Mouse (Mus musculus): Measurements from ENCODE around the gene Hdgfl3.

DNA sequence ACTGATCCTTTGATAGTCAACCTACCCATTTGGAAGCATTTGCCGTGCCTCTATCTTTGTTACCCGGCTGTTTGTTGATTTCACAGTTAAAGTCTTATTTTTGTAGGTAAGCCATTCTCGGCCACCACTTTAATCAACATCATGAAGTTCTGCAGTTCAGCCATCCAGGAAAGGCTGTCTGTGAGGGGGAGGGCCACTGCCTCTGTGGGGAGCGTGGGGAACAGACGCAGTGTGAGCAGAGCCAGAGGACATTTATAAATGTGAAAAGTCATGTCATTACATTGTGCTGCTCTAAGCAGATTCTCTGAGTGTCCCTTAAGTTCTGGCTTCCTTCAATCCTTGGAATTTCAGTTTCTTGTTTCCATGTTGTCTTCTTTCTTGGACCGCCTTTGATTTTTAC lies 84.1 kb downstream of the Hdgfl3 start:
- TF ChIP-seq KAT2A (conservative IDR thresholded peaks at IDR 0.05; ENCODE audit: low read depth, low read length) (no peak), CTCF (IDR thresholded peaks at IDR 0.05 in 2 of 3, conservative IDR thresholded peaks at IDR 0.05 in 1 of 3; ENCODE audit: control insufficient read depth in 1 of 3, insufficient read depth in 1 of 3, low read depth in 2 of 3, low read length in 3 of 3, poor library complexity in 1 of 3, severe bottlenecking in 1 of 3) (no peak), SIN3A (IDR thresholded peaks at IDR 0.05; ENCODE audit: low read length) (no peak), RAD21 (IDR thresholded peaks at IDR 0.05; ENCODE audit: low read depth, low read length) (no peak), POLR2A (IDR thresholded peaks at IDR 0.05; ENCODE audit: control insufficient read depth in 1 of 2, insufficient read depth in 1 of 2, low read depth in 1 of 2, low read length in 2 of 2, poor library complexity in 1 of 2) (no peak), NELFE (IDR thresholded peaks at IDR 0.05; ENCODE audit: low read depth, low read length) (no peak), GATA1 (IDR thresholded peaks at IDR 0.05; ENCODE audit: low read depth, low read length) (no peak), USF1 (IDR thresholded peaks at IDR 0.05; ENCODE audit: low read depth, low read length) (no peak), ZNF384 (IDR thresholded peaks at IDR 0.05; ENCODE audit: low read depth, low read length) (no peak)

All from MEL (cell line).